Mouse (Mus musculus): Measurements from ENCODE around the gene Gstm5. TPM values are rescaled to one million over a fixed set of nuclear protein-coding genes. Genes with fewer than 3 reads are reported as not detected.
"Not testable (repeated sequence)": the region's sequence is repeated elsewhere in the genome, so short reads cannot be mapped to it uniquely, and the experiment has no call there.

Gstm5 gene
- 14.4 and 14.9 TPM in 2 replicates for polyA plus RNA-seq (2015; fragmentation: Nextera tagmentation; extraction: Ambion mirVana)

DNA sequence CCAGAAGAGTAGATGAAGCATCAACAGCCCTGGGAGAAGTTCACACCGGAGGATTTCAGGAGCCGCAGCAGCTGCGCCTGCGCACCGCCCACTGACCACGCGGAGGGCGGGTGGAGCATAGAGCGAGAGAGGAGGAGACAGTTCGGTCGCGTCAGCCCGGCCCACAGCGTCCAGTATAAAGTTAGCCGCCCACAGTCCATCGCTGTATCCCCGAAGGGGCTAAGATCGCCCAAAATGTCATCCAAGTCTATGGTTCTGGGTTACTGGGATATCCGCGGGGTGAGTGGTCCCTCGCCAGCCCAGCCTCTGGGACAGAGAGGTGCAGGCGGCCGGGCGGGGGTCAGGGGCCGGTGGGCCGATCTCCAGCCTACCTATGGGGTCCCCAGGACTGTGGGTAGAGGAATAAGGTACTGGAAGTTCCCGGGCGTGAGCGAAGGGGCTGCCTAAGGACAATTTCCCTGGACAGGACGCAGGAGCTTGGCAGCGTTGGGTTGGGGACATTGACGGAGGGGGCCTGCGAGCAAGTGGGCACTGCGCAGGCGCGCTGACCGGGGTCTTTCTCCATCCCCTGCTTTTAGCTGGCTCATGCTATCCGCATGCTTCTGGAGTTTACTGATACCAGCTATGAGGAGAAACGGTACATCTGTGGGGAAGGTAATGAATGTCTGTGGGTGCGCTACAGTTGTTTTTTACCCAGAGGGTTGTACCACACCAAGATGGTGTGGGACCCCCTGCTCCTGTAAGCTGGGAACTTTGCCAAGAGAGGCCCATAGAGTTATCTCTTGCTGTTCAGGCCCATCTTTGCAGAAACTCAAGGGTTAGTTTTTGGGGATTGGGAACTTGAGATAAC is at the start of gene Gstm5:
Gene Gstm5 (plus strand): TSS at position 102 of the 850 bp plus-strand sequence.
- no peak for DNase-seq (ENCODE audit: low spot score)

GRCm38 (mm10) chr3:107846175-107846574 is 49.4 kb upstream of the Gstm5 start:
- peak; percentile 21 for DNase-seq (ENCODE audit: low spot score)

- DNase-seq (ENCODE audit: low spot score), result no peak
Observed at GRCm38 (mm10) chr3:107846835-107847234, 48.8 kb upstream of the Gstm5 start.

- DNase-seq (ENCODE audit: low spot score), result no peak
Observed at GRCm38 (mm10) chr3:107848126-107848525, 47.5 kb upstream of the Gstm5 start.

- no peak for DNase-seq (ENCODE audit: low spot score)
Observed at GRCm38 (mm10) chr3:107849000-107849692, 46.5 kb upstream of the Gstm5 start.

DNA sequence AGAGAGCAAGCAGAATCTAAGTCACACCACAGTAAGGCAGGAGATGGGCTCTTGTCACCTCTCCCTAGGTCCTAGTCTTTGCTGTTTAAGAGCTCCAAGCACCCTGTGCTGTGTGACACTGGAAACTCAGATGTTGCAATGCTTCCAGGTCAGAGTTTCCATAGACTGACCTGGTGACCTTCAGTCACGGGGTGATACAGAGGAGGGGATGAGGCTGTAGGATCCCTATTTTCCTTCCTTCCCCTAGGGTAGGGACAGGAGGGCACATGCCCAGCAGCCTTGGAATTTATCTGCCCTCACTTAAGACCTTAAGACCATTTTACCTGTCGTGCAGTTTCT is 46.0 kb upstream of the Gstm5 start:
- DNase-seq (ENCODE audit: low spot score), result no peak

DNA sequence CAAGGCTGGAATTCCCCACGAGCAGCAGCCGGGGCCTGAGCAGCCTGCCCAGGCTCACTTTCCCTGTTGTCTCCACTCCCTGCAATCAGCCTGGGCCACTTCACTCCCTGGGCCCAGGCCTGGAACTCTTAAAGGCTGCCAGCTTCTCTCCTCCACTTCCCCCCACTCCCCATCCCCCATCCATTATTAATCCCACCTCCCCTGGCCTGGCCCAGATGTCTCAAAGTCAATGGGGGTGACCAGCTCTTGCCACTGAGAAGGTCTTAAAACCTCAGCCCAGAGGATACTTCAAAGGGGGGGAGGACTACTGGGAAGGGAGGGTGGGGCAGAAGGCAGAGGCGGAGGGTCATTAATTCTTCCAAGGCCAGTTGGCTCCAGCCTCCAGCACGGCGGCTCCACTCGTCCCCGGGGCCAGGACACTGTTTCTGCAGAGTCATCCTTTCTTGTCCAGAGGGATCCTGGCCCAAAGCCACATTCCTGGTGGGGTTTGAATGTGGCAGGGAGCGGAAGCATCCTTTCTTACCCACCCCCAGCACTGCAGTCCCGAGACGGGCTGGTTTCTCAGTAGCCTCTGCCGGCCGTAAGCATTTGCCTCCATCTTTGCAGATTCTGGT is 45.1 kb upstream of the Gstm5 start:
- no peak for DNase-seq (ENCODE audit: low spot score)

DNA sequence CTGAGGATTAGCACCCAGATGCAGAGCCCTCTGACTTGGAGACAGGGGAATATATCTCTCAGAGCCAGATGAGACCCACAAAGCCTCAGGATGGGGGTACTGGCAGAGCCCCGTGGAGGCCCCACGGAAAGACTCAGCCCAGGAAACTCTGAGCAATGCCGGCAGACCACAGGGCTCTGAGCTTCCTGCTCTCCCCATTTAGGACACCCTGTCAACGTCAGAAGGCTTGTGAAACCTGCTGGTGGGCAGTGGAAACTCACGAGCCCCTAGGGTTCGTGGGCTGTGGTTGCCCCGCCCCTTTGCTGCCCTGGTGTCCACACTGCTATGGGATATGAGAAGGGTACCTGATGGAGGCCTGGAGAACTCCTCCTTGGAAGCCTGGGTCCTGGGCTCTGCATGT is 42.8 kb upstream of the Gstm5 start:
- no peak for DNase-seq (ENCODE audit: low spot score)

GRCm38 (mm10) chr3:107853232-107854181 is 42.1 kb upstream of the Gstm5 start:
- no peak for DNase-seq (ENCODE audit: low spot score)

- DNase-seq (ENCODE audit: low spot score), result no peak
Observed at GRCm38 (mm10) chr3:107855368-107855767, 40.3 kb upstream of the Gstm5 start.

DNA sequence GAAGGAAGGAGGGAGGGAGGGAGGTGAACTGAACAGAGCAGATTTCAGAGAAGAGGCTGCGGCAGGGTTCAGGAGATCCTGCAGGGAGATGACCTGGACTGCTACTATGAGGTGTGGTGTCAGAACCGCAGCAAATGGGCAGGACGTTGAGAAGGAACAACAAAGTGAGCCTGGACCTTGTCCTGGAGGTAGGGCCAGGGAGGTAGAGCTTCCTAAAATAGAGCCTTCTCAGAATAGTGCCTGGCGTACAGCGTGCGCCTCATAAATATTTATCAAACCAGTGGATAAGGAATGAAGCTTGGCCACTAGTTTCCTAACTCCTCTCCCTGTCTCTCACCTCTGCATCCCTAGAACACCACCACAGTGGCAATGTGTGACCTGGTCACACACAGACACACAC is 38.0 kb upstream of the Gstm5 start:
- DNase-seq (ENCODE audit: low spot score), result no peak

GRCm38 (mm10) chr3:107861483-107861882 is 34.1 kb upstream of the Gstm5 start:
- not testable (repeated sequence) for DNase-seq (ENCODE audit: low spot score)

- no peak for DNase-seq (ENCODE audit: low spot score)
Observed at GRCm38 (mm10) chr3:107862471-107862870, 33.1 kb upstream of the Gstm5 start.

DNA sequence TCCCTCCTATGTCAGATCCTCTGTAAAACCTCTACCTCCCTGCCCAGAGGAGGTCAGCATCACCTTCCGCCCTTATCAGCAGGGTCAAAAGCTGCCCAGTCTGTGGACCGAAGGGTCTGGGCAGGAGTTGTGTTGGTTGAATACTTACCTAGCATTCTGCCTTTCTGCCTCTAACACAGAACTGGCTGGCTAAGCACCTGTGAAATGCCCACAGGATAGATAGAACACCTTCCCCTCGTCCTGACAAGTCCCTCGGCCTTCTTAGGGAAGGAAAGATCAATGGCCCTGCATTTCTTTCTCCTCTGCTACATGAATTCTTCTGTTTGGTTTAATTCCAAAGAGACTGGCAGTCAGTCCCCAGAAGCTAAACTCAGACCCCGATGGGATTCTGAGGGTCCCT is 32.1 kb upstream of the Gstm5 start:
- no peak for DNase-seq (ENCODE audit: low spot score)

DNA sequence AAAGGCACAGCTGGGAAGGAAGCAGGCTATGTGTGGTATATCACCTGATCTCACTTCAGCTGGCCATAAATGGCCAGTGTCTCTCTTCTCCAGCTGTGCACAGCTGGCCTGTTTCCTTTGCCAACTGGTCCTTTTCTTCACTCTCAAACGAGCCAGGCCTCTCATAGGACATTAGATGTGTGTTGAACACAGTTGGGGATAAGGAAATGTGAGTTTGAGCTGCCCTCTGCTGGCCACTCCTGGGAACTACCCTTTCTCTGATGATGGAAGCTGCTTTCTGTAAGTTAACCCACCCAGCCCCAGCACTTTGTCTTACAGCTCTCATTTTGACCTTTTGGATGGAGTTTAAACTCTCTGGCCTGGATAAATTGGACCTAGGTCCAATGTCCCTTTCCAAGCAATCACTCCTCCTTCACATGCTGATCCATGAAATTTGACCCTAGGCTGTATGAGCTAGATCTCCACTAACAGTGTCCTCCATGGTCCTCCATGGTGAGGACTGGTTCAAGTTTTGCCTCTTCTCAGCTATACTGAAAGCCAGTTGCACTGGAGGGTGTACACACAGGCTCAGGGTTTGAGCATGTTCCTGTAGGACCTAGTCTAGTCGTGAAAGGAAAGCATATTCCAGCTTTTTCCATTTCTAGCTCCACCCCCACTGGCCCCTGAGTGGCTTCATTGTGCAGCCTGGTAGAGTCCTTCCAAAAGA is 31.6 kb upstream of the Gstm5 start:
- DNase-seq (ENCODE audit: low spot score), result peak; percentile 72

GRCm38 (mm10) chr3:107865364-107866091 is 30.1 kb upstream of the Gstm5 start:
- DNase-seq (ENCODE audit: low spot score), result no peak

GRCm38 (mm10) chr3:107867086-107867485 is 28.5 kb upstream of the Gstm5 start:
- DNase-seq (ENCODE audit: low spot score), result peak; percentile 85

DNA sequence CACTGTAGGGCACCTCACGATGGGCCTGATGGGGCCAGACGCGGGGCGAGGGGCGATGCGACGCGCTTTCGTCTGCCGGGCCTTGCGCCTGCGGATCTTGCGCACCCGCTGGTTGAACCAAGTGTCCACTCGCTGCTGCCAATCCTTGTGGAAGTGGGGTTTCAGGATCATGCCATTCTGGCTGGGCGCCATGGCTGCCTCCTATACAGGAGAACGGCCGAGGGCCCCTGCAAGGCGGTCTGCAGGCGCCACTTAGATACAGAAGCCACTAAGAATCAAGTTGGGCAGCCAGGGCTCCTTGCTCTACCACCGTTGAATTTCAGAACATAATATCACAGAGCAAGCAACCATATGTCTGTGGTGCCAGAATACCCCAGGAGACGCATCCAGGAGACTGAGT is 27.2 kb upstream of the Gstm5 start:
- DNase-seq (ENCODE audit: low spot score), result no peak

GRCm38 (mm10) chr3:107869097-107869496 is 26.5 kb upstream of the Gstm5 start:
- no peak for DNase-seq (ENCODE audit: low spot score)

DNA sequence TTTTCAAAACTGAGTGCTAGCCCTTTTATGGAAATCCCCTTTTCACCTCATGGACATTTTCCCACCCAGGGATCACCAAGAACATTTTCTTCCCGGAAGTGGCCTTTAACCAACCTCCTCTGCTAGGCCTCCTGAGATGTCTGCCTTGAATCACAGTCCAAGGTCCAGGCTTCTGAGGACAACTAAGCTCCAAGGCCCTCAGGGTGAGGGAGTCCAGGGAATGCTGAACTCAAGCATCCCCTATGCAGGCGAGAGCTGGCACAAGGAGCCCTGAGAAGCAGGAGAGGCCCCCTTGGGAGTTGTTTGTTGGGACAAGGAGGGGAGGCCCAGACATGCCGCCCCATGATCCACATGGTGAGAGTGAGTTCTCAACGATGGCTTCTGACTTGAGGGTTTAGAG is 25.7 kb upstream of the Gstm5 start:
- no peak for DNase-seq (ENCODE audit: low spot score)

All from thymus, postnatal 0 days (tissue).